Mouse (Mus musculus): ENCODE measurements around the gene Olfr894.
"Not testable (repeated sequence)": the region's sequence is repeated elsewhere in the genome, so short reads cannot be mapped to it uniquely, and the experiment has no call there.

Olfr894 gene

DNA sequence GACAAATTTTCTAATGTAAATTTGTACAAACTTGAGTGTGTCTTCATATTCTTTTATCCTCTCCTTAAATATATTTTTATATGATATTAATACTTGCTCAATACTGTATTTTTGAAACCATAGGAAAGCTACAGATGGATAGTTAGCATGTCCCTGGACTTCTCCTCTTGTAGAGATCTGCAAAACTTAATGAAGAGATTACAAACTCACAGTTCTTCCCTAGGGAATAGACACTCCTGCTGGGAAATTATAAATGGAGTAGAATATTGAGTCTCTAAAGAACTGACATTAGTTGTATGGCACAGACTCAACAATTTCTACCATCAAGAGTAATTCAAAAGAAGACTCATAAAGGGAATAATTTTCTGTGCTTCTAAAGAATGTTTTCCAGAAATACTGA, at the start of gene Olfr894:
Gene Olfr894, plus strand, starts transcription at position 301 of the 400 bp plus-strand sequence.
- no peak for DNase-seq (ENCODE audit: low spot score in 2 of 2)

DNA sequence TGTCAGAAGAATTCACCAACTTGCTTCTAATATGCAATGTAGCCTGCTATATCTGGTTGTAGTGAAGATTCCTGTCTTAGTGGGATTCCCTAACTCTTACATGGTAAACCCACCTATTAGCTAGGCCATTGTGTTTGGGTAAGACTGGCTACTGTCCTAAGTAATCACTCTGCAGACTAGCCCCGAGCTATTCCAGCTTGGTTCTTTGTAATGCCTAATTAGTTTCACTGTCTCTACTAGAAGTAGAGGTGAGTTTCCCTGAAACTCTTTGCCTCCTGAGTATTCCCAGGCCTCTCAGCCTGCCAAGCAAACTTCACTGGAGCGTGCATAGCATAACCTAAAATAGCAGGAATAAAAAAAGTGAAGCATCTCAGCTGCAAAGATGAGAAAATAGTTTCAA, 49.5 kb upstream of the Olfr894 start:
- not testable (repeated sequence) for DNase-seq (ENCODE audit: low spot score in 2 of 2)

DNA sequence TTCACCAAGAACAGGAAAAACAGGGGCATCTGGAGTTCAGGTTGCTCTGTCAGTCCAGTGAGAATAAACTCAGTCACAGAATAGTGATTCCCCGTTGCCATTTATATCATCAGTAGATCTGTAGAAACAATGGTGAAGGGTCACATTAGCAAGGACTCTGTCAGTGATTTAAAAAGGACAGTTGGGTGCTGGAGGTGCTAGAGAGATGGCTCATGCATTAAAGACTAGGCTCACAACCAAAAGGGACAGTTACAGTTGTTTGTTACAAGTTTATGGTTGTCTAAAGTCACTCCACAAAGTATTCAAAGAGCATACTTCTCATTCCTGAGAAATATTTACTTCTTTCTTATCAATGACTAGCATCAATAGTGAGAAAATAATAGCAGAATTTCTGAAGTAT, 37.1 kb upstream of the Olfr894 start, which contains the start of gene Olfr891:
Gene Olfr891, minus strand, starts transcription at position 101 of the 400 bp plus-strand sequence.
- DNase-seq (ENCODE audit: low spot score in 2 of 2) = no peak

DNA sequence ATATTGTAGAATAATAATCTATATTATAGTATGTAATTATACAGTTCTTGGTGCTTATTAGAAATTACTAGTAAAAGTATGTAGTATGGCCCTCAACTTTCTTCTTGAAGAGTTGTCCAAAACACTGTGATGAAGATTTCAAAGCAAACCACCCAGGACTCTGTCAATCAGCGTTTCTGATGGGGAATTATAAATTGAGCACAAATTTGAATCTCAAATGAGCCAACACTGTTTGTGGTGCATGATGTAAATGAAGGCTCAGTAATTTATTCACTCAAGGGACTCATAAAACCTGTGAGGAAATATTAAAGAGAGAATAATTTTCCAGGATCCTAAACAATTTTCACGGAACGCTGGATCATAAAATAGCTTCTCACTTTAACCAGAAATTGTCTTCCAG, 9.8 kb upstream of the Olfr894 start, which contains the start of gene Olfr893:
Gene Olfr893, plus strand, starts transcription at position 301 of the 400 bp plus-strand sequence.
- no peak for DNase-seq (ENCODE audit: low spot score in 2 of 2)

DNA sequence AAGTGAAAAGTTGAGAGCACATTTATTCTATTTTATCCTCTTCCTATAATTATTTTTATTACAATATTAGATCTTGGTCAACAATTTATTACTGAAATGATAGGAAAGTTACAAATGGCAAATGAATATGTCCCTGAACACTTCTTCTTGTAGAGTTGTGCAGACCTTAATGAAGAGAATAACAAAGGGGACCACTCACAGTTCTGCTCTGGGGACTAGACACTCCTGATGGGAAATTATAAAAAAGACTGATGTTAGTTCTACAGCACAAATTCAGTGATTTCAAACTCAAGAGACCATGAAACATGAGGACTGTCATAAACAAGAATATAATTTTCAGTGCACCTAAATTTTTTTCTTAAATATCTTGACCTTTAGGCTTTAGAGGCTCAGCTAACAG, 34.6 kb downstream of the Olfr894 start, which contains the start of gene Olfr143:
Gene Olfr143, plus strand, starts transcription at position 301 of the 400 bp plus-strand sequence.
- no peak for DNase-seq (ENCODE audit: low spot score in 2 of 2)

DNA sequence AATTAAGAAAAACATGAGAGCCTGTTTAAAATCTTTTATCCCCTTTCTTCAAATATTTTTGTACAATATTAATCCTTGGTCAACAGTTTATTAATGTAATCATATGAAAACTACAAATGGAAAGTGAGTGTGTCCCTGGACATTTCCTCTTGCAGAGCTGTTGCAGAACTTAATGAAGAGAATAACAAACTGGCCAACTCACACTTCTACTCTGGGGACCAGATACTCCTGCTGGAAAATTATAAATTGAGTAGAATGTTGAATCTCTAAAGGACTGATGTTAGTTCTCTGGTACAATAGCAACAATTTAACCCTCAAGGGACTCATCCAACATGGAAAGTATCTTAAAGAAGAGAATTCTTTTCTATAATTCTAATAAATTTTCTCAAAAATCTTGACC, 49.7 kb downstream of the Olfr894 start, which contains the start of gene Olfr895:
Gene Olfr895, plus strand, starts transcription at position 301 of the 400 bp plus-strand sequence.
- DNase-seq (ENCODE audit: low spot score in 2 of 2) = no peak

All from spleen, postnatal 14 days (tissue).